Mouse (Mus musculus) embryonic fibroblast, embryonic 13.5 days (primary cell): ENCODE data around the gene Hist1h2ac. TPM values are rescaled to one million over a fixed set of nuclear protein-coding genes. Genes with fewer than 3 reads are reported as not detected.

Experiments
- H3K27ac ChIP-seq: 2 replicates; pipeline ENCODE4 v1.5.1; 2012; ENCODE audit warnings: low read length, control low read depth, inconsistent platforms; ENCODE audit not compliant: insufficient read depth
- H3K4me1 ChIP-seq: 2 replicates; pipeline ENCODE4 v1.6.1; 2011; ENCODE audit warnings: low read length; ENCODE audit not compliant: control insufficient read depth, insufficient read depth
- H3K4me3 ChIP-seq: 2 replicates; pipeline ENCODE4 v1.5.1; 2011; ENCODE audit warnings: mild to moderate bottlenecking, control low read depth, low read length; ENCODE audit not compliant: insufficient read depth
- CTCF ChIP-seq: IDR thresholded peaks from 2 replicates; pipeline ENCODE4 v1.5.1; 2011; ENCODE audit warnings: mild to moderate bottlenecking, control low read depth, low read length, moderate library complexity, borderline replicate concordance; ENCODE audit not compliant: insufficient read depth
- POLR2A ChIP-seq: IDR thresholded peaks from 2 replicates; pipeline ENCODE4 v1.6.1; 2011; ENCODE audit warnings: low read depth, mild to moderate bottlenecking, control low read depth, low read length, moderate library complexity
- polyA plus RNA-seq: library from polyadenylated mRNA; stranded (reverse); fragments of >200 nt; gene quantifications from 2 replicates; pipeline ENCODE4 v1.2.4, GENCODE M21; 2011; ENCODE audit warnings: low read depth; ENCODE audit not compliant: missing spikeins, insufficient read length

The Hist1h2ac gene
- polyA plus RNA-seq, 1 experiment: 0.79 TPM

- H3K4me3 ChIP-seq: no peak overlapping the region
Observed at GRCm38 (mm10) chr13:23681990-23682582, 1.7 kb downstream of the Hist1h2ac start.

GRCm38 (mm10) chr13:23662536-23662935 lies 21.2 kb downstream of the Hist1h2ac start:
- no peak overlapping the region for H3K4me3 ChIP-seq
- H3K27ac ChIP-seq: no peak overlapping the region
- H3K4me1 ChIP-seq: peaks cover 9% of the 10 kb centered on the region
- TF ChIP-seq CTCF (no peak), POLR2A (no peak)

More at GRCm38 (mm10) chr13:23681990-23682582, 1.7 kb downstream of the Hist1h2ac start:
- H3K27ac ChIP-seq: peak overlapping the region; percentile 70
- peaks cover 2% of the 10 kb centered on the region; the same call in 1 of the 2 replicates for H3K4me1 ChIP-seq
- TF ChIP-seq CTCF (no peak), POLR2A (no peak)

DNA sequence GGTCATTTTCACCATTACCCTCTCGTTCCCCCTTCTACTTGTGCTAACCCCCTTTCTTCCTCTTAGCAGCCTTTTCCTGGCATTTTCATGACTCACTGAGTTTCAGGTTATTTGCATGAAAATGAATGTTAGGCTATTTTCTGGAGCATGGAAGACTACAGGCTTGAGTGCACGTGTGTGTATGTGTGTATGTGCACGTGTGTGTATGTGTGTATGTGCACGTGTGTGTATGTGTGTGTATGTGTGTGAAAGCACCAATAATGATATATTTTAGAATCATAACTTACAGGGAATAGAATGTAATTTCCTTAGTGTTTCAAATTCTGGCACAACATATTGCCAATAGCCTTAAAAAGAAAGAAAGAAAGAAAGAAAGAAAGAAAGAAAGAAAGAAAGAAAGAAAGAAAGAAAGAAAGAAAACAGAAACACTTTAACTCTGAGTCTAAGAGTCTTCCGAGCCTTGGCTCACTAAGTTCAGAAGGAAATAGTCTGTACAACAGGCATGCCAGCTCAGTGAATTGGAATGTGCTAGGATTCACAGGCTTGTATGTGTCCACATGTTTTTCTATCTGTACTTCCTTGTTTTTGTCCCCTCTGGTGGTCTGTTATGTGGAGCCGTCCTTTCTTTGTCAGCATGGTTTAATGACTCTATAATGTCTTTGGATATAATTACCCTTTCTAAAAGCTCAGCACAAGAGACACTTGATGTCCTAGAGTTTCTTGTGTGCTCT lies 23.9 kb downstream of the Hist1h2ac start:
- Histone ChIP-seq H3K27ac (peak overlapping the region; percentile 89), H3K4me3 (no peak overlapping the region), H3K4me1 (peaks cover 9% of the 10 kb centered on the region)
- TF ChIP-seq CTCF (no peak), POLR2A (0 out of 2 replicates have a peak, but pooled peaks have one; percentile 13)

Other genes with a start within 250 kb of the Hist1h2ac start
- not detected in 2 replicates for gene Btn1a1, start 218.0 kb downstream of the Hist1h2ac start, polyA plus RNA-seq
- not detected in 2 replicates for gene Btn2a2, start 195.1 kb downstream of the Hist1h2ac start, polyA plus RNA-seq
- gene Hist1h4h, start 152.9 kb downstream of the Hist1h2ac start, polyA plus RNA-seq: 8.1 and 10.5 TPM in 2 replicates
- gene Hist1h2af, start 150.0 kb downstream of the Hist1h2ac start, polyA plus RNA-seq: 12.7 and 20.4 TPM in 2 replicates
- gene Hist1h3g, start 148.5 kb downstream of the Hist1h2ac start, polyA plus RNA-seq: 5.7 TPM in 1 of 2 replicates, not detected in the other
- gene Hist1h2bh, start 140.6 kb downstream of the Hist1h2ac start, polyA plus RNA-seq: 1.8 and 4.0 TPM in 2 replicates
- gene Hist1h3f, start 139.9 kb downstream of the Hist1h2ac start, polyA plus RNA-seq: 0.61 and 0.70 TPM in 2 replicates
- 9.6 and 18.1 TPM in 2 replicates for gene Hist1h4f, start 132.3 kb downstream of the Hist1h2ac start, polyA plus RNA-seq
- gene Hist1h1d, start 130.7 kb downstream of the Hist1h2ac start, polyA plus RNA-seq: 0.83 and 2.7 TPM in 2 replicates
- 2.4 and 3.4 TPM in 2 replicates for gene Hist1h3e, start 121.6 kb downstream of the Hist1h2ac start, polyA plus RNA-seq
- 3.4 and 6.0 TPM in 2 replicates for gene Hist1h2ae, start 112.7 kb downstream of the Hist1h2ac start, polyA plus RNA-seq
- gene Hist1h2bg, start 112.6 kb downstream of the Hist1h2ac start, polyA plus RNA-seq: 12.6 and 22.6 TPM in 2 replicates
- gene Hist1h2bf, start 109.8 kb downstream of the Hist1h2ac start, polyA plus RNA-seq: 5.7 and 6.4 TPM in 2 replicates
- 2.9 and 3.0 TPM in 2 replicates for gene Hist1h2ad, start 109.6 kb downstream of the Hist1h2ac start, polyA plus RNA-seq
- gene Hist1h3d, start 108.2 kb downstream of the Hist1h2ac start, polyA plus RNA-seq: 2.4 and 5.1 TPM in 2 replicates
- gene Hist1h4d, start 102.3 kb downstream of the Hist1h2ac start, polyA plus RNA-seq: 3.7 and 6.8 TPM in 2 replicates
- 2.2 and 4.1 TPM in 2 replicates for gene Hist1h2be, start 62.8 kb downstream of the Hist1h2ac start, polyA plus RNA-seq
- gene Hist1h1e, start 61.4 kb downstream of the Hist1h2ac start, polyA plus RNA-seq: 3.8 and 8.8 TPM in 2 replicates
- 55.6 and 62.4 TPM in 2 replicates for gene Hist1h2bc, start 251 bp upstream of the Hist1h2ac start, polyA plus RNA-seq
- gene Hist1h1t, start 11.9 kb upstream of the Hist1h2ac start, polyA plus RNA-seq: not detected in 2 replicates
- gene Hist1h4c, start 14.5 kb upstream of the Hist1h2ac start, polyA plus RNA-seq: 2.8 and 3.8 TPM in 2 replicates
- 4.6 and 7.9 TPM in 2 replicates for gene Hfe, start 26.9 kb upstream of the Hist1h2ac start, polyA plus RNA-seq
- gene Hist1h1c, start 54.9 kb upstream of the Hist1h2ac start, polyA plus RNA-seq: 69.4 and 72.0 TPM in 2 replicates
- 2.6 and 5.4 TPM in 2 replicates for gene Hist1h3c, start 61.7 kb upstream of the Hist1h2ac start, polyA plus RNA-seq
- gene Hist1h2bb, start 62.8 kb upstream of the Hist1h2ac start, polyA plus RNA-seq: 4.2 and 5.7 TPM in 2 replicates
- 10.0 and 12.3 TPM in 2 replicates for gene Hist1h2ab, start 67.2 kb upstream of the Hist1h2ac start, polyA plus RNA-seq
- 5.6 and 6.3 TPM in 2 replicates for gene Hist1h3b, start 68.3 kb upstream of the Hist1h2ac start, polyA plus RNA-seq
- gene Hist1h4b, start 73.1 kb upstream of the Hist1h2ac start, polyA plus RNA-seq: 7.8 and 12.5 TPM in 2 replicates
- 1.3 and 5.4 TPM in 2 replicates for gene Hist1h4a, start 77.3 kb upstream of the Hist1h2ac start, polyA plus RNA-seq
- 2.0 and 5.5 TPM in 2 replicates for gene Hist1h3a, start 78.4 kb upstream of the Hist1h2ac start, polyA plus RNA-seq
- gene Hist1h1a, start 79.7 kb upstream of the Hist1h2ac start, polyA plus RNA-seq: 2.3 and 7.9 TPM in 2 replicates
- gene Trim38, start 86.0 kb upstream of the Hist1h2ac start, polyA plus RNA-seq: not detected in 2 replicates
- not detected in 2 replicates for gene Slc17a2, start 123.0 kb upstream of the Hist1h2ac start, polyA plus RNA-seq
- gene Slc17a3, start 155.5 kb upstream of the Hist1h2ac start, polyA plus RNA-seq: not detected in 2 replicates
- not detected in 2 replicates for gene Slc17a1, start 183.8 kb upstream of the Hist1h2ac start, polyA plus RNA-seq
- gene Slc17a4, start 231.1 kb upstream of the Hist1h2ac start, polyA plus RNA-seq: not detected in 2 replicates